Mouse (Mus musculus): ENCODE results near the gene Trdmt1.

DNA sequence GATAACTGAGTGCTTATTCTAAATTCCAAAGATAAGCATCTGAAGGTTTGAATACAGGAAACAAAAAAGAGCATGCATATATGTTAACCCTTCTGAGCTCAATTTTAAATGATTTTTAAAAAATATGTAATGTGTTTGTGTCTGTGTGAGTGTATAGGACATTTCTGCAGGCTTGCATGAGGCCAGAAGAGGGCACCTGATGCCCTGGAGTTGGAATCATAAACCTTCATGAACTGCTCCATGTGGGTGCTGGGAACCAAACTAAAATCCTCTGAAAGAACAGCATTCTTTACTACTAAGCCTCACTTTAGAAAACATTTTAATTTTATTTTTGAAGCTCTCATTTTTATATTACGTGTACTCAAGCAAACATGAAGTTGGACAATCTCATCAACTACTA lies 32.9 kb upstream of the Trdmt1 start:
- no peak for TF ChIP-seq EP300 (IDR thresholded peaks at IDR 0.05; ENCODE audit: low read depth)
- peak; percentile 13; the same call in 1 of the 2 replicates for TF ChIP-seq CTCF (IDR thresholded peaks at IDR 0.05; ENCODE audit: low read depth)
